Mouse (Mus musculus): Measurements from ENCODE around the gene Irgm2.

The Irgm2 gene

GRCm38 (mm10) chr11:58263516-58263915 is 64.1 kb downstream of the Irgm2 start:
- DNase-seq, result no peak

DNA sequence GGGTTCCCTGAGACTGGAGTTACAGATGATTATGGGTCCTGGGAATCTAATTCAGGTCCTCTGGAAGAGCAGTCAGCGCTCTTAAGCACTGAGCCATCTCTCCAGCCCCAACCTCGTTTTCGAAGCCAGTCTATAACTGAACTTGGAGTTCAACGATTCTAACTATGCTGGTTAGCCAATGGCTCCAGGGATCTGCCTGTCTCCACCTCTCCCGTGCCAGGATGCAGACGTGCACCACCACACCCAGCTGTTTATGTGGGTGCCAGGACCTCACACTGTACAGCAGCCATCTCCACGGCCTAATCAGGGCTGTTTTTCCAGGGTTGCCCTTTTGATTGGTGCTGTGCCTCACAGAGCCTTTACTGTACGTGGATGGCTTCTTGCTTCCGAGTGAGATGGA is 65.1 kb downstream of the Irgm2 start:
- no peak for DNase-seq

DNA sequence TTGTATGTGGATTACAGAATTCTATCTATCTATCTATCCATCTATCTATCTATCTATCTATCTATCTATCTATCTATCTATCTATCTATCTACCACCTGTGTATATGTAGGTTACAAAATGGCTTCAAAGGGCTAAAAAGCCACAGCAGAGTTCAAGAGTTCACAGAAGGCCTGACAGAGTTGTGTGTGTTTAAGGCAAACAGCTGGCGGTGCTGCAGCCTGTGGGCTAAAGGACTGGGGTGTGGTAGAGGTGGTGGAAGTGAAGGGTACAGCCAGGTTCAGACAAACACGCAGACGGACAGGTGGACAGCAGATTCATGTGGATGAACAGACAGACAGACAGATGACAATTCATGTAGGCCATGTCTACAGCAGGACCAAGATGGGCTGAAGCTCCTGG is 68.9 kb downstream of the Irgm2 start:
- DNase-seq, result no peak
